Comparison of ENCODE assay signal across 10 mouse cellular contexts in genomic region chr13:98504661-98505488, GRCm38 (mm10). TPM values are rescaled to one million over a fixed set of nuclear protein-coding genes. Genes with fewer than 3 reads are reported as not detected.
A peak's percentile ranks its signal among the peaks of the same experiment; 100 is the strongest.
DNase-seq lines count a peak whose midpoint lies in the region; ATAC-seq lines count a peak whose summit lies in the region.
"Had no signal": no experiment of that assay in that cellular context is flagged by ENCODE, and none has a peak within 500 bp of the region (broad histone marks: within the 10 kb centered on the region; RNA-seq: fewer than 3 reads in every experiment).

No protein-coding gene starts in this region.

- peaks cover 82% of the 10 kb centered on the region for H3K27me3 ChIP-seq in lung, embryonic 15.5 days
- H3K27me3 ChIP-seq in embryonic facial prominence, embryonic 14.5 days (replicated peaks; ENCODE audit: control insufficient read depth, insufficient read depth, low read length), result peaks cover 68% of the 10 kb centered on the region
- H3K27me3 ChIP-seq in hindbrain, embryonic 16.5 days (replicated peaks; ENCODE audit: control insufficient read depth, insufficient read depth, low read length), result peaks cover 47% of the 10 kb centered on the region

- no peak for DNase-seq in lung, postnatal 10 days
- DNase-seq in embryonic facial prominence, embryonic 14.5 days (ENCODE audit: low spot score), result peak; percentile 72
- peak; percentile 70 for DNase-seq in mesoderm, embryonic 11.5 days (ENCODE audit: low read depth, low spot score)
- no peak for DNase-seq in T-cell, adult 2 months (ENCODE audit: low spot score)
- no peak for DNase-seq in spleen, postnatal 36 days (ENCODE audit: low spot score in 2 of 2)

- no peaks in the 10 kb centered on the region for H3K36me3 ChIP-seq in lung, embryonic 15.5 days
- H3K36me3 ChIP-seq in embryonic facial prominence, embryonic 14.5 days (ENCODE audit: control insufficient read depth, insufficient read depth, low read length), result no peaks in the 10 kb centered on the region
- no peaks in the 10 kb centered on the region for H3K36me3 ChIP-seq in hindbrain, embryonic 16.5 days (ENCODE audit: control insufficient read depth, insufficient read depth, low read length)

- H3K9ac ChIP-seq in lung, embryonic 15.5 days, result no peak overlapping the region
- peak overlapping the region; percentile 61 for H3K9ac ChIP-seq in embryonic facial prominence, embryonic 14.5 days (ENCODE audit: low read depth, low read length)
- H3K9ac ChIP-seq in hindbrain, embryonic 16.5 days (ENCODE audit: low read depth, low read length), result no peak overlapping the region

- H3K4me1 ChIP-seq in lung, embryonic 15.5 days, result peaks cover 28% of the 10 kb centered on the region
- H3K4me1 ChIP-seq in embryonic facial prominence, embryonic 14.5 days (ENCODE audit: control insufficient read depth, insufficient read depth, low read length), result peaks cover 18% of the 10 kb centered on the region
- peaks cover 3% of the 10 kb centered on the region for H3K4me1 ChIP-seq in hindbrain, embryonic 16.5 days (ENCODE audit: control insufficient read depth, insufficient read depth, low read depth, low read length)

- H3K4me2 ChIP-seq in lung, embryonic 15.5 days, result peak overlapping the region; percentile 81
- H3K4me2 ChIP-seq in embryonic facial prominence, embryonic 14.5 days (ENCODE audit: low read depth, low read length), result peak overlapping the region; percentile 87
- H3K4me2 ChIP-seq in hindbrain, embryonic 16.5 days (ENCODE audit: low read length), result peak overlapping the region; percentile 50

- WGBS in lung, embryonic 15.5 days, result 1% methylated on average over 45 of the region's 51 CpGs
- under 1% methylated on average over 19 of the region's 51 CpGs for WGBS in embryonic facial prominence, embryonic 14.5 days
- under 1% methylated on average over 45 of the region's 51 CpGs for WGBS in hindbrain, embryonic 16.5 days

- H3K27ac ChIP-seq in lung, embryonic 15.5 days, result no peak overlapping the region
- H3K27ac ChIP-seq in embryonic facial prominence, embryonic 14.5 days (replicated peaks; ENCODE audit: low read depth, low read length), result peak overlapping the region; percentile 87
- no peak overlapping the region for H3K27ac ChIP-seq in hindbrain, embryonic 16.5 days (ENCODE audit: low read depth, low read length)

- H3K9me3 ChIP-seq in lung, embryonic 15.5 days, result no peaks in the 10 kb centered on the region
- H3K9me3 ChIP-seq in embryonic facial prominence, embryonic 14.5 days (ENCODE audit: control insufficient read depth, low read length), result no peaks in the 10 kb centered on the region
- no peaks in the 10 kb centered on the region for H3K9me3 ChIP-seq in hindbrain, embryonic 16.5 days (ENCODE audit: control insufficient read depth, low read length)

- peak; percentile 50; the same call in 1 of the 2 replicates for ATAC-seq in lung, embryonic 15.5 days (ENCODE audit: borderline replicate concordance, extremely low read depth, low FRiP score, low TSS enrichment)
- peak; percentile 85 for ATAC-seq in embryonic facial prominence, embryonic 14.5 days (ENCODE audit: low read depth)
- no peak; the same call in 1 of the 2 replicates for ATAC-seq in hindbrain, embryonic 16.5 days
- ATAC-seq in erythroblast, adult 5-6 weeks (replicated peaks; ENCODE audit: low FRiP score, poor library complexity, severe bottlenecking), result no peak

- H3K4me3 ChIP-seq in lung, embryonic 15.5 days, result peak overlapping the region; percentile 40
- peak overlapping the region; percentile 47 for H3K4me3 ChIP-seq in embryonic facial prominence, embryonic 14.5 days (ENCODE audit: low read depth, low read length)
- H3K4me3 ChIP-seq in hindbrain, embryonic 16.5 days (ENCODE audit: low read length), result peak overlapping the region; percentile 30

RNA-seq across cellular contexts. Expression of gene Gm10320, which starts 13.1 kb away (rescaled TPM):
- polyA plus RNA-seq in lung, embryonic 15.5 days (2015; fragmentation: Nextera tagmentation; extraction: Ambion mirVana), result 1.3 and 1.6 TPM in 2 replicates
- polyA plus RNA-seq in embryonic facial prominence, embryonic 14.5 days (2014; fragmentation: Nextera tagmentation; extraction: Ambion mirVana), result 1.5 and 2.4 TPM in 2 replicates
- polyA plus RNA-seq in hindbrain, embryonic 16.5 days (2015; fragmentation: Nextera tagmentation; extraction: Ambion mirVana), result 1.0 and 1.3 TPM in 2 replicates
- total RNA-seq in erythroblast, adult 5-6 weeks (2015; ENCODE audit: low replicate concordance), result 2.3 and 7.1 TPM in 2 replicates
- not detected in 2 replicates for total RNA-seq in erythroblast, adult 5-6 weeks (2017; ENCODE audit: low replicate concordance)
- total RNA-seq: hematopoietic stem cell, adult 5-6 weeks had no signal
- polyA plus RNA-seq: testis, adult 2 months had no signal

Comparison
In these comparisons a context has a peak if more than half of its experiments do, and no peak if none do; other contexts are left out.
1. ATAC-seq: peak in lung, embryonic 15.5 days (single experiment) and embryonic facial prominence, embryonic 14.5 days (single experiment); none in hindbrain, embryonic 16.5 days (single experiment) and erythroblast, adult 5-6 weeks (single experiment).
2. DNase-seq: peak in embryonic facial prominence, embryonic 14.5 days (single experiment) and mesoderm, embryonic 11.5 days (single experiment); none in lung, postnatal 10 days (single experiment), T-cell, adult 2 months (single experiment) and spleen, postnatal 36 days (0 of 2).
3. Peak in every context shown above with its lines, with median percentiles within 50 percentile points of each other: H3K4me2 ChIP-seq and H3K4me3 ChIP-seq.